Mouse (Mus musculus): ENCODE measurements around the gene Caln1. TPM values are rescaled to one million over a fixed set of nuclear protein-coding genes. Genes with fewer than 3 reads are reported as not detected.

The Caln1 gene
- polyA plus RNA-seq, 1 experiment from 2014 or later: 30.3 TPM

DNA sequence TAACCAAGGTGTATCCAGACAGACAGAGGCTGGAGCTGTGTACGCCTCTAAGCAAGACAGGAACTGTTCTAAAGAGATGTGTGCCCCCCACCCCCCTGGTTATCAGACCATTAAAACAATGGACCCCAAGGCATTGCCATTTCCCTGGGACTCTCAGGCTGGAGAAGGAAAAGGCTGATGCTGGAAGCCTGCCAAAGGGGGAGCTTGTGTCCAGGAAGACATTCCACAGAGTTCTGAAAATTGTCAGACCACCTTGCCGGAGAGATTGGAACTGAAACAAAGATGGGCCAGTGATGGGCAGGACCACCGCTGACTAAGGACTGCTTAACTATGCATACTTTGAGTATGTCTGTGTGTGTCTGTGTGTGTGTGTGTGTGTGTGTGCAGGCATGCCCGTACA, 480.4 kb downstream of the Caln1 start:
- H3K36me3 ChIP-seq (ENCODE audit: control insufficient read depth, insufficient read depth, low read length): no peaks in the 10 kb centered on the region
- H3K9me3 ChIP-seq (ENCODE audit: control insufficient read depth, low read length): no peaks in the 10 kb centered on the region
- H3K27ac ChIP-seq (ENCODE audit: low read depth, low read length): no peak overlapping the region
- WGBS: 68% methylated on average over 4 of the region's 4 CpGs
- H3K4me1 ChIP-seq (ENCODE audit: control insufficient read depth, insufficient read depth, low read length): peaks cover 3% of the 10 kb centered on the region; the same call in 1 of the 2 replicates
- H3K4me2 ChIP-seq (ENCODE audit: low read depth, low read length): no peak overlapping the region
- no peaks in the 10 kb centered on the region for H3K27me3 ChIP-seq (ENCODE audit: control insufficient read depth, insufficient read depth, low read length)
- H3K4me3 ChIP-seq (ENCODE audit: low read depth, low read length): no peak overlapping the region
- no peak for ATAC-seq (ENCODE audit: low read depth)
- no peak overlapping the region for H3K9ac ChIP-seq (replicated peaks; ENCODE audit: low read depth, low read length)

GRCm38 (mm10) chr5:130852182-130852581, 482.9 kb downstream of the Caln1 start:
- Histone ChIP-seq H3K4me2 (ENCODE audit: low read depth, low read length) (no peak overlapping the region; the same call in 1 of the 2 replicates), H3K4me1 (ENCODE audit: control insufficient read depth, insufficient read depth, low read length) (peaks cover 3% of the 10 kb centered on the region; the same call in 1 of the 2 replicates), H3K27ac (ENCODE audit: low read depth, low read length) (no peak overlapping the region), H3K36me3 (ENCODE audit: control insufficient read depth, insufficient read depth, low read length) (no peaks in the 10 kb centered on the region), H3K9ac (replicated peaks; ENCODE audit: low read depth, low read length) (no peak overlapping the region), H3K4me3 (ENCODE audit: low read depth, low read length) (no peak overlapping the region), H3K27me3 (ENCODE audit: control insufficient read depth, insufficient read depth, low read length) (no peaks in the 10 kb centered on the region), H3K9me3 (ENCODE audit: control insufficient read depth, low read length) (no peaks in the 10 kb centered on the region)
- no peak for ATAC-seq (ENCODE audit: low read depth)
- WGBS: 5% methylated on average over 11 of the region's 11 CpGs

- H3K27me3 ChIP-seq (ENCODE audit: control insufficient read depth, insufficient read depth, low read length): no peaks in the 10 kb centered on the region
- 1% methylated on average over 10 of the region's 10 CpGs for WGBS
These were observed 484.1 kb downstream of the Caln1 start for GRCm38 (mm10) chr5:130853371-130853770.

DNA sequence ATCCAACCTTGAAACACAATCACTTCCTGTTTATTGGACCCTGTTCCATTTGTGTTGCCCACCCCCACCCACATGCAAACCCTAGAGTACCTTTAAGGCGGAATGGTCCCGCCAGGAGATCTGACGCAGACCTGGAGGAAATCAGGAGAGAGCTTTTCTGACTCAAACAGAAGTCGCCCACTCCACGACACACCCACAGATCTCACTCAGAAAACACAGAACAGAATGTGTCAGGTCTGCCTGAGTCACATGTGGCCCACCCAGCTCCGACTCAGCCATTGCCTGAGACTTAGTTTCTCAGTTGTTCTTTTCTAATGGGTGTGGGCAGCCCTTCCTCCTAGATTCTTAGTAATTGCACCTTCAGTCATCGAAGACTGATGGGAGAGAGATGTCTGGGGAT, 485.2 kb downstream of the Caln1 start:
- ATAC-seq (ENCODE audit: low read depth): no peak
- H3K9ac ChIP-seq (replicated peaks; ENCODE audit: low read depth, low read length): no peak overlapping the region
- H3K27ac ChIP-seq (ENCODE audit: low read depth, low read length): no peak overlapping the region
- no peak overlapping the region for H3K4me3 ChIP-seq (ENCODE audit: low read depth, low read length)
- H3K36me3 ChIP-seq (ENCODE audit: control insufficient read depth, insufficient read depth, low read length): no peaks in the 10 kb centered on the region
- H3K4me2 ChIP-seq (ENCODE audit: low read depth, low read length): no peak overlapping the region
- peaks cover 3% of the 10 kb centered on the region; the same call in 1 of the 2 replicates for H3K4me1 ChIP-seq (ENCODE audit: control insufficient read depth, insufficient read depth, low read length)
- 90% methylated on average over 7 of the region's 7 CpGs for WGBS
- H3K9me3 ChIP-seq (ENCODE audit: control insufficient read depth, low read length): no peaks in the 10 kb centered on the region
- H3K27me3 ChIP-seq (ENCODE audit: control insufficient read depth, insufficient read depth, low read length): no peaks in the 10 kb centered on the region

More at GRCm38 (mm10) chr5:130853371-130853770, 484.1 kb downstream of the Caln1 start:
- Histone ChIP-seq H3K27ac (ENCODE audit: low read depth, low read length) (no peak overlapping the region), H3K4me1 (ENCODE audit: control insufficient read depth, insufficient read depth, low read length) (peaks cover 3% of the 10 kb centered on the region; the same call in 1 of the 2 replicates), H3K4me2 (ENCODE audit: low read depth, low read length) (no peak overlapping the region), H3K9me3 (ENCODE audit: control insufficient read depth, low read length) (no peaks in the 10 kb centered on the region), H3K36me3 (ENCODE audit: control insufficient read depth, insufficient read depth, low read length) (no peaks in the 10 kb centered on the region), H3K4me3 (ENCODE audit: low read depth, low read length) (no peak overlapping the region), H3K9ac (replicated peaks; ENCODE audit: low read depth, low read length) (no peak overlapping the region)
- ATAC-seq (ENCODE audit: low read depth): no peak

DNA sequence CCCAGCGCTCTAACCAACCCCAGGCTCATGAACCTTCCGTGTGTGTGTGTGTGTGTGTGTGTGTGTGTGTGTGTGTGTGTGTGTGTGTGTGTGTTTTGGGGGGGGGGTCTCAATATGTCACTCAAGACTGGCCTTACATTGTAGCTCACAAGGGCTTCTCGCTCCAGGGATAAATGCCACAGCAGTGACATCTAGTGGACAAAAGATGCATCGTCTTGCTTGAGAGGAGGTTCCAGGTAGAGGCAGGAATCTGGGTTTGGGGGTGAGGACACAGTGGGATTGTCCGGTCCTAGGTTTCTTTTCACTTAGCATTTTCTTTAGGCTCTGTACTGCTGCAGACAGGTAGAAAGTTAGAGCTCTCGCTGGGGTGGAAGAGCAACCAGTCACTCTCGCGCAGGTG, 488.9 kb downstream of the Caln1 start:
- WGBS: 24% methylated on average over 8 of the region's 8 CpGs
- no peaks in the 10 kb centered on the region for H3K27me3 ChIP-seq (ENCODE audit: control insufficient read depth, insufficient read depth, low read length)
- H3K9ac ChIP-seq (replicated peaks; ENCODE audit: low read depth, low read length): no peak overlapping the region
- no peak overlapping the region for H3K4me3 ChIP-seq (ENCODE audit: low read depth, low read length)
- ATAC-seq (ENCODE audit: low read depth): no peak
- H3K27ac ChIP-seq (ENCODE audit: low read depth, low read length): no peak overlapping the region
- no peak overlapping the region for H3K4me2 ChIP-seq (ENCODE audit: low read depth, low read length)
- H3K9me3 ChIP-seq (ENCODE audit: control insufficient read depth, low read length): no peaks in the 10 kb centered on the region
- H3K36me3 ChIP-seq (ENCODE audit: control insufficient read depth, insufficient read depth, low read length): no peaks in the 10 kb centered on the region
- H3K4me1 ChIP-seq (ENCODE audit: control insufficient read depth, insufficient read depth, low read length): no peaks in the 10 kb centered on the region

DNA sequence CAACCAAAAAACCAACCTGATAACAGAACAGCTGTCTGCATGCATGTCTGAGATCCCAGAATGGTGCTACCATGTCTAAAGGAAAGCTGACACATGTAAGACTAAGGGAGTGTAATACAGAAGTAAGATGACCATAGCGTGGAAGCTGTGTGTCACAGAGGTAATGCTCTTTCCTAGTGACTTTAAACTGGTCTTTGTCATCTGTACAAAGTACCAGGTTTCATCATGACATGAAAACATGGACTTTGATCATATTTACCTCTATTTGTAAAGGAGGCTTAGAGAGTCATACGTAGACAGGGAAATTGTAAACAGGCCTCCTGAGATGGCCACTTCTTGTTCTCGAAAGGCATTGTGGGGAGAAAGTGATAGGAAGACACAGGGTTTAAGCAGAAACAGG, 489.5 kb downstream of the Caln1 start:
- Histone ChIP-seq H3K27me3 (ENCODE audit: control insufficient read depth, insufficient read depth, low read length) (no peaks in the 10 kb centered on the region), H3K4me1 (ENCODE audit: control insufficient read depth, insufficient read depth, low read length) (no peaks in the 10 kb centered on the region), H3K36me3 (ENCODE audit: control insufficient read depth, insufficient read depth, low read length) (no peaks in the 10 kb centered on the region), H3K9me3 (ENCODE audit: control insufficient read depth, low read length) (no peaks in the 10 kb centered on the region), H3K4me3 (ENCODE audit: low read depth, low read length) (no peak overlapping the region), H3K9ac (replicated peaks; ENCODE audit: low read depth, low read length) (no peak overlapping the region), H3K27ac (ENCODE audit: low read depth, low read length) (no peak overlapping the region), H3K4me2 (ENCODE audit: low read depth, low read length) (no peak overlapping the region)
- WGBS: 84% methylated on average over 3 of the region's 3 CpGs
- ATAC-seq (ENCODE audit: low read depth): no peak

DNA sequence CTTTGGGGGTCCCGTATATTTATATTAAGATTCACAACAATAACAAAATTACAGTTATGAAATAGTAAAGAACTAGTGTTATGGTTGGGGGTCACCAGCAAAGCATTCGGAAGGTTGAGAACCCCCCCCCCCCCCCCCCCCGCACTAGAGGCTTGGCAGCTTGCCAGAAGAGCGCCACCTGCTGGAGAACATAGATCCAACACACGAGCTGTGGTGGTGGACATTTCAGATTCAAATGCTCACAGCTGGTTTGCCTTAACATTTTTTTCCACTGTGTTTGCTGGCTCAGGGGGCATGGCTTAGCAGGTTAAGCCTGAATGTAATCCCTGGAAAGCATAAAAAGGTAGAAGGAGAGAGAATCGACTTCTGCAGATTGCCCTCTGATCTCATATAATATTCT, 490.5 kb downstream of the Caln1 start:
- H3K9ac ChIP-seq (replicated peaks; ENCODE audit: low read depth, low read length): no peak overlapping the region
- H3K9me3 ChIP-seq (ENCODE audit: control insufficient read depth, low read length): no peaks in the 10 kb centered on the region
- no peaks in the 10 kb centered on the region for H3K4me1 ChIP-seq (ENCODE audit: control insufficient read depth, insufficient read depth, low read length)
- no peak overlapping the region for H3K27ac ChIP-seq (ENCODE audit: low read depth, low read length)
- no peak overlapping the region for H3K4me3 ChIP-seq (ENCODE audit: low read depth, low read length)
- H3K4me2 ChIP-seq (ENCODE audit: low read depth, low read length): no peak overlapping the region
- no peaks in the 10 kb centered on the region for H3K36me3 ChIP-seq (ENCODE audit: control insufficient read depth, insufficient read depth, low read length)
- H3K27me3 ChIP-seq (ENCODE audit: control insufficient read depth, insufficient read depth, low read length): no peaks in the 10 kb centered on the region
- ATAC-seq (ENCODE audit: low read depth): no peak
- WGBS: 52% methylated on average over 5 of the region's 6 CpGs

GRCm38 (mm10) chr5:130862302-130862701, 493.0 kb downstream of the Caln1 start:
- H3K4me3 ChIP-seq (ENCODE audit: low read depth, low read length): no peak overlapping the region
- no peak overlapping the region for H3K4me2 ChIP-seq (ENCODE audit: low read depth, low read length)
- H3K36me3 ChIP-seq (ENCODE audit: control insufficient read depth, insufficient read depth, low read length): no peaks in the 10 kb centered on the region
- no peak for ATAC-seq (ENCODE audit: low read depth)
- no peak overlapping the region for H3K27ac ChIP-seq (ENCODE audit: low read depth, low read length)
- H3K4me1 ChIP-seq (ENCODE audit: control insufficient read depth, insufficient read depth, low read length): no peaks in the 10 kb centered on the region
- WGBS: 71% methylated on average over 5 of the region's 5 CpGs
- no peaks in the 10 kb centered on the region for H3K27me3 ChIP-seq (ENCODE audit: control insufficient read depth, insufficient read depth, low read length)
- no peaks in the 10 kb centered on the region for H3K9me3 ChIP-seq (ENCODE audit: control insufficient read depth, low read length)
- no peak overlapping the region for H3K9ac ChIP-seq (replicated peaks; ENCODE audit: low read depth, low read length)

DNA sequence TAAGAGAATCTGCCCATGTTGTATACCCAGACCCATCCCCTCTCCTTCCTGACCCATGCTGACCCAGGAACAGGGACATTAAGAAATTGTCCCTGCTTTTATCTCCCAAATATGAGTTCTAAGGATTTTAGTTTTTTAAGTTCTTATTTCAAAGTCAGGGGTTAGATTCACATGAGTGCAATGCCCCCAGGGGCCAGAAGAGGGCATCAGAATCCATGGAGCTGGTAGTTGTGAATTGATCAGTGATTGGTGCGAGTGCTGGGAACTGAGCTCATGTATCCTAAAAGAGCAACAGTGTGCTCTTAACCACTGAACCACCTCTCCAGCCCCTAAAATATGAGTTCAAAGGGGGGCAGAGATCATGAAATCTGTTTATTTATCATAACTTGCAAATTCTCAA, 500.6 kb downstream of the Caln1 start:
- no peaks in the 10 kb centered on the region for H3K9me3 ChIP-seq (ENCODE audit: control insufficient read depth, low read length)
- 89% methylated on average over 1 of the region's 1 CpGs for WGBS
- H3K27ac ChIP-seq (ENCODE audit: low read depth, low read length): no peak overlapping the region

DNA sequence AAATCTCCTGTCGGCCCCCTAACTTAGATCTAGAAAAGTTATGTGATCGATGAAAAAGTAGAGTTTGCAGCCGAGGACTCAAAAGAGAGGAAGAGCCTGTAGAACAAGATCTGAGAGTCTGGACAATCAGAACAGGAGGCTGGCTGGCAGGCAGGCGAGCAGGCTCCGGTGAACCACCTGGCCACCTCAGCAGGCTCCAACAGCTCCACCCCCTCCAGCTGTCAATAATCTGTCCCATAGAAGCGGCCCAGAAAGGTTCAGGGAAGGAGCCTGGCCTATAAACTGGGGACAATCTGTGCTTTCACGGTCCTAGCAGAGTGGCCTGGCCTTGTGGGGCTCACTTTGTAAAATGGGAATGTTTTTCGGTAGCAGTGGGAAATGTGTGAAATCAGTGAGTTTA, 501.8 kb downstream of the Caln1 start:
- no peaks in the 10 kb centered on the region for H3K9me3 ChIP-seq (ENCODE audit: control insufficient read depth, low read length)
- WGBS: 61% methylated on average over 8 of the region's 8 CpGs
- no peak for ATAC-seq (ENCODE audit: low read depth)

More for the DNA sequence above, 500.6 kb downstream of the Caln1 start:
- Histone ChIP-seq H3K4me2 (ENCODE audit: low read depth, low read length) (no peak overlapping the region), H3K4me3 (ENCODE audit: low read depth, low read length) (no peak overlapping the region), H3K4me1 (ENCODE audit: control insufficient read depth, insufficient read depth, low read length) (no peaks in the 10 kb centered on the region), H3K36me3 (ENCODE audit: control insufficient read depth, insufficient read depth, low read length) (no peaks in the 10 kb centered on the region), H3K9ac (replicated peaks; ENCODE audit: low read depth, low read length) (no peak overlapping the region), H3K27me3 (ENCODE audit: control insufficient read depth, insufficient read depth, low read length) (no peaks in the 10 kb centered on the region)
- ATAC-seq (ENCODE audit: low read depth): no peak

More for the DNA sequence above, 501.8 kb downstream of the Caln1 start:
- H3K9ac ChIP-seq (replicated peaks; ENCODE audit: low read depth, low read length): no peak overlapping the region
- no peaks in the 10 kb centered on the region for H3K36me3 ChIP-seq (ENCODE audit: control insufficient read depth, insufficient read depth, low read length)
- H3K4me2 ChIP-seq (ENCODE audit: low read depth, low read length): no peak overlapping the region
- H3K27ac ChIP-seq (ENCODE audit: low read depth, low read length): no peak overlapping the region
- no peaks in the 10 kb centered on the region for H3K4me1 ChIP-seq (ENCODE audit: control insufficient read depth, insufficient read depth, low read length)
- H3K27me3 ChIP-seq (ENCODE audit: control insufficient read depth, insufficient read depth, low read length): no peaks in the 10 kb centered on the region
- no peak overlapping the region for H3K4me3 ChIP-seq (ENCODE audit: low read depth, low read length)
